Mouse (Mus musculus) heart, postnatal 0 days (tissue): ENCODE measurements at regions not wholly inside any gene's neighbourhood (a gene's known extent, or its start where the extent isn't known, plus 50 kb on each side); places are given as distances from the start of the nearest gene placed in this dataset.

Experiments
- ATAC-seq: fragments of 200-750 bp; cut with Nextera tagmentation; 2 replicates; pipeline ENCODE4 v1.8.0; 2017; ENCODE audit warnings: low read depth, moderate number of reproducible peaks, moderate library complexity; ENCODE audit not compliant: insufficient read depth
- DNase-seq: peaks from one replicate; pipeline ENCODE4 v3.0.0-alpha.2; 2016; ENCODE audit warnings: low spot score
- H3K27ac ChIP-seq: fragments of 300-500 bp; sonication (generic); 2 replicates; pipeline ENCODE4 v1.5.1; 2014; ENCODE audit warnings: low read depth, mild to moderate bottlenecking
- H3K27me3 ChIP-seq: fragments of 300-500 bp; sonication (generic); 2 replicates; pipeline ENCODE4 v1.6.1; 2014; ENCODE audit warnings: low read length, mixed read lengths; ENCODE audit not compliant: control insufficient read depth, insufficient read depth
- H3K36me3 ChIP-seq: fragments of 300-500 bp; sonication (generic); replicated peaks from 2 replicates; pipeline ENCODE4 v1.6.1; 2014; ENCODE audit warnings: low read length, mixed read lengths; ENCODE audit not compliant: control insufficient read depth, insufficient read depth
- H3K4me1 ChIP-seq: fragments of 300-500 bp; sonication (generic); 2 replicates; pipeline ENCODE4 v1.6.1; 2014; ENCODE audit warnings: antibody characterized with exemption; ENCODE audit not compliant: control insufficient read depth, insufficient read depth
- H3K4me2 ChIP-seq: fragments of 300-500 bp; sonication (generic); 2 replicates; pipeline ENCODE4 v1.6.1; 2014; ENCODE audit warnings: low read depth, mild to moderate bottlenecking, low read length, moderate library complexity
- H3K4me3 ChIP-seq: fragments of 300-500 bp; sonication (generic); 2 replicates; pipeline ENCODE4 v1.5.1; 2014; ENCODE audit warnings: low read depth, low read length
- H3K9ac ChIP-seq: fragments of 300-500 bp; sonication (generic); replicated peaks from 2 replicates; pipeline ENCODE4 v1.6.1; 2014; ENCODE audit warnings: low read depth, low read length, mixed read lengths
- H3K9me3 ChIP-seq: fragments of 300-500 bp; sonication (generic); replicated peaks from 2 replicates; pipeline ENCODE4 v1.6.1; 2016; ENCODE audit warnings: low read length; ENCODE audit not compliant: control insufficient read depth
- CTCF ChIP-seq: IDR thresholded peaks from 2 replicates; pipeline ENCODE4 v1.5.1; 2016; ENCODE audit warnings: antibody characterized with exemption, control low read depth, low read depth
- EP300 ChIP-seq: IDR thresholded peaks from 2 replicates; pipeline ENCODE4 v1.6.1; 2016; ENCODE audit warnings: antibody characterized with exemption, low read depth
- WGBS: fragments of 180-500 bp; shearing (Covaris S2); extraction: QIAGEN DNeasy Blood & Tissue Kit; methylation state at CpG from one replicate; pipeline ENCODE4 v1.1.7; 2014; 5-methylcytosine and 5-hydroxymethylcytosine counted together

- TF ChIP-seq CTCF (no peak), EP300 (no peak)
- 82% methylated on average over 7 of the region's 7 CpGs for WGBS
- ATAC-seq = no peak
Measured at GRCm38 (mm10) chr15:62482357-62482756, 1362.6 kb downstream of the Gsdmc2 start.

DNA sequence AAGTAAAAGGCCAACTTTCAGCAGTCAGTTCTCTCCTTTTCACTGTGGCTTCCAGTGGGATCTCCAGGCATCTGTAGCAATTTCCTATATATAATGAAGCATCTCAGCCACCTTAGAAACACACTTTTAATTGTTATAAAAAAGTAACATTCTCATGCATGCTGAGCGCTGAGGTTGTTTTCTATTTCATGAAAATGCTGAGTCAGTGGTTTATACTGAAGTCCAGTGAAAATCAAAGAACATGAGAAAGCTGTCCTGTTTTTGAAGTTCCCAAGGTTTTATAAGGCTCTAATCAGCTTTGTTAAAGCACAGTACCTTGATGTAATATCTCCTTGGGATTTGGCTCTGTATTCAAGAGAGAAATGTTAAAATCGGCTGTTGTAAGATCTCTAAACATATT is 1367.2 kb downstream of the Gsdmc2 start:
- H3K4me3 ChIP-seq = no peak overlapping the region
- no peak overlapping the region for H3K9ac ChIP-seq
- no peak overlapping the region for H3K27ac ChIP-seq
- H3K4me2 ChIP-seq = no peak overlapping the region
- no peaks in the 10 kb centered on the region for H3K9me3 ChIP-seq
- 0 out of 2 replicates have a peak, but pooled peaks cover 10% of the 10 kb centered on the region for H3K4me1 ChIP-seq
- no peaks in the 10 kb centered on the region for H3K36me3 ChIP-seq
- 83% methylated on average over 2 of the region's 2 CpGs for WGBS
- DNase-seq (no peak), ATAC-seq (no peak)
- no peaks in the 10 kb centered on the region for H3K27me3 ChIP-seq
- TF ChIP-seq CTCF (no peak), EP300 (no peak)

More at GRCm38 (mm10) chr15:62482357-62482756, 1362.6 kb downstream of the Gsdmc2 start:
- H3K4me3 ChIP-seq = no peak overlapping the region
- no peaks in the 10 kb centered on the region for H3K9me3 ChIP-seq
- H3K27me3 ChIP-seq = no peaks in the 10 kb centered on the region
- no peak for DNase-seq
- H3K9ac ChIP-seq = no peak overlapping the region
- H3K27ac ChIP-seq = no peak overlapping the region
- no peaks in the 10 kb centered on the region for H3K36me3 ChIP-seq
- no peak overlapping the region for H3K4me2 ChIP-seq
- no peaks in the 10 kb centered on the region for H3K4me1 ChIP-seq

- H3K9me3 ChIP-seq = no peaks in the 10 kb centered on the region
- H3K27ac ChIP-seq = no peak overlapping the region
- TF ChIP-seq EP300 = no peak
- no peak for TF ChIP-seq CTCF
- H3K4me3 ChIP-seq = no peak overlapping the region
- 0 out of 2 replicates have a peak, but pooled peaks cover 10% of the 10 kb centered on the region for H3K4me1 ChIP-seq
- no peak for DNase-seq
- H3K27me3 ChIP-seq = no peaks in the 10 kb centered on the region
- no peaks in the 10 kb centered on the region for H3K36me3 ChIP-seq
- ATAC-seq = no peak
- no peak overlapping the region for H3K4me2 ChIP-seq
- WGBS = 75% methylated on average over 4 of the region's 4 CpGs
- H3K9ac ChIP-seq = no peak overlapping the region
Measured at GRCm38 (mm10) chr15:62476452-62476851, 1368.5 kb downstream of the Gsdmc2 start.

DNA sequence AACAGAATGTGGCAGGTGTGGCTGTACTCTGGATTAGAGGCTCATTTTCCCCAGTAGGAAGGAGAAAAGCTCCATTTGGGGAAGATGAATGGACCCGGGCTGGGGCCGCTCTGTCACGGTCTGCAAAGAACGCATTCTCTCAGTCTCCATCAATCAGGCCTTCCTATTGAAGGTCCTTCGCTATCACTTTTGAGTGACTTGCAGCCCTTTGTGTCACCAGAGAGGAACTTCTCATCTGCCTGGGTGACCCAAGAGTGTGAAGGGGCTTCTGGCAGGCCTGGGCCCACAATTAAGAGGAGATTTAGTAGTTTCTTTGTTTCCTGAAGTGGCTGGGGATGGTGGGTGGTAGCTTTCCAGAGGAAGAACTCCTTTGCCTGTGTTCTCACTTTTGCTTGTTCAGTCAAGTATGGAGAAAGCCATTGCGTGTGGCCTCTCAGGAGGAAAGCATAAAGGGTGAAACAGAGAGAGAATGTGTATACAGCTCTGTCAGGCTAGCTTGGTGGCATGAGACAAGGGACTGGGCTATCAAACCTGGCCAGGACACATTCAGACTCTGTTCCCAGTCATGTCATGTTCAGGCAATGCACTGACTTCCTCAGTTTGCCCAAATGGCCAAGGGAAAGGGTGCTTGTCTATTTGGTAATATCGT is 1374.2 kb downstream of the Gsdmc2 start:
- TF ChIP-seq EP300 (no peak), CTCF (no peak)
- Histone ChIP-seq H3K9me3 (no peaks in the 10 kb centered on the region), H3K27me3 (no peaks in the 10 kb centered on the region), H3K4me1 (0 out of 2 replicates have a peak, but pooled peaks cover 10% of the 10 kb centered on the region), H3K4me3 (no peak overlapping the region), H3K9ac (no peak overlapping the region), H3K4me2 (no peak overlapping the region), H3K36me3 (no peaks in the 10 kb centered on the region), H3K27ac (no peak overlapping the region)
- WGBS = 68% methylated on average over 7 of the region's 7 CpGs
- DNase-seq = no peak
- no peak for ATAC-seq

GRCm38 (mm10) chr15:62468076-62468475 is 1376.9 kb downstream of the Gsdmc2 start:
- Histone ChIP-seq H3K4me1 (no peaks in the 10 kb centered on the region), H3K9ac (no peak overlapping the region), H3K27ac (no peak overlapping the region), H3K36me3 (no peaks in the 10 kb centered on the region), H3K4me2 (no peak overlapping the region), H3K4me3 (no peak overlapping the region), H3K9me3 (no peaks in the 10 kb centered on the region), H3K27me3 (no peaks in the 10 kb centered on the region)
- DNase-seq = no peak
- no peak for ATAC-seq
- TF ChIP-seq EP300 (no peak), CTCF (no peak)
- WGBS = 47% methylated on average over 3 of the region's 3 CpGs

DNA sequence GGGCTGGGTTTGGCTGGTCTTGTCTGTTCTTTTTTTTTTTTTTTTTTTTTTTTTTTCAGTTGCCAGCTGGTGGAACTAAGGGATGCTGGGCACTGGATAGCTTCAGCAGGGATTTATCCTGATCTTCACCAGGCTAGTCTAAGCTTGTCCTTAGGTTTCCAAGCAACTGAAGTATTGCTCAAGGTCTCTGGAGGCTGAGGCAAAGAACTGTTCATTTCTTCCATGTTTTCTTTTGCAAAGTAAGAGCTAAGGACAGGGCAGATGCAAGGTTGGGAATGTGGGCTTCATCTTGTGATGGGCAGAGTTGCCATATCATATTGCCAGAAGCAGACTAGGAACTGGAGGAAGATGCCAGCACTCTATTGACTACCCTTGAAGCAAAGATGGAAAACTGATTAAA is 1378.1 kb downstream of the Gsdmc2 start:
- TF ChIP-seq EP300 (no peak), CTCF (no peak)
- DNase-seq = no peak

More for the DNA sequence above, 1378.1 kb downstream of the Gsdmc2 start:
- no peaks in the 10 kb centered on the region for H3K27me3 ChIP-seq
- H3K9me3 ChIP-seq = no peaks in the 10 kb centered on the region
- H3K4me2 ChIP-seq = no peak overlapping the region
- H3K4me3 ChIP-seq = no peak overlapping the region
- H3K9ac ChIP-seq = no peak overlapping the region
- ATAC-seq = no peak
- H3K27ac ChIP-seq = no peak overlapping the region
- no peaks in the 10 kb centered on the region for H3K4me1 ChIP-seq
- no peaks in the 10 kb centered on the region for H3K36me3 ChIP-seq
